Mouse (Mus musculus) olfactory bulb, adult 2 months (tissue): ENCODE measurements around the gene Srm. TPM values are rescaled to one million over a fixed set of nuclear protein-coding genes. Genes with fewer than 3 reads are reported as not detected.

Source experiments
- H3K27ac ChIP-seq: fragments of 200-500 bp; 2 replicates; pipeline ENCODE4 v1.5.1; 2012; ENCODE audit warnings: low read depth, low read length; ENCODE audit not compliant: insufficient read depth
- H3K4me1 ChIP-seq: fragments of 200-500 bp; 2 replicates; pipeline ENCODE4 v1.6.1; 2012; ENCODE audit warnings: low read length; ENCODE audit not compliant: control insufficient read depth, insufficient read depth
- H3K4me3 ChIP-seq: fragments of 200-500 bp; 2 replicates; pipeline ENCODE4 v1.5.1; 2012; ENCODE audit warnings: mild to moderate bottlenecking, low read depth, low read length, moderate library complexity; ENCODE audit not compliant: insufficient read depth
- CTCF ChIP-seq: fragments of 200-500 bp; IDR thresholded peaks from 2 replicates; pipeline ENCODE4 v1.5.1; 2012; ENCODE audit warnings: low read depth, mild to moderate bottlenecking, low read length, moderate library complexity; ENCODE audit not compliant: insufficient read depth
- POLR2A ChIP-seq: fragments of 200-500 bp; IDR thresholded peaks from 2 replicates; pipeline ENCODE4 v1.6.1; 2012; ENCODE audit warnings: mild to moderate bottlenecking, low read depth, low read length, moderate library complexity; ENCODE audit not compliant: insufficient read depth
- WGBS: fragments of 180-500 bp; shearing (Covaris S2); methylation state at CpG from one replicate; pipeline ENCODE4 v1.1.7; 2018; 5-methylcytosine and 5-hydroxymethylcytosine counted together
- polyA plus RNA-seq: library from polyadenylated mRNA; stranded (reverse); fragments of >200 nt; gene quantifications from 2 replicates; pipeline ENCODE4 v1.2.4, GENCODE M21; 2012; ENCODE audit warnings: low replicate concordance; ENCODE audit not compliant: missing spikeins, insufficient read depth, insufficient read length

Gene Srm
- polyA plus RNA-seq, 1 experiment: not detected

DNA sequence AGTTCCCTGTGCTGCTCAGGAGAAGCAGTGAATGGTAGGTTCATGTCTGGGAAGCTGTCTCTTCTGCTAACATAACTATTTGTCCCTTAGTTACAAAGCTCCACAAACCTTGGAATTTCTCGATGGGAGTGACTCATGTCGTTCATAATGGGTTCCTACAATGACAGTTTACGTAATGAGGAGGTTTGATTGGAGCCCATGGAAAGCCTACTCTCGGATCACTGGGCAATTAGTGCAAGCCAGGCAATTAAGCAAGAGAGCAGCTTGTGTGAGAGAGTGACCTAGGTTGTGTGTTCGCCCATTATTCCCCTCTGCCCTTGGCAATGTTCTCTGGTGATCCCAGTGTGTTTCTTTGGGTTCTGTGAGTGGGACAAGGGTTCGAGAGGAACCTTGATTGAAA lies 4.6 kb downstream of the Srm start:
- Histone ChIP-seq H3K4me3 (no peak overlapping the region), H3K27ac (no peak overlapping the region)

DNA sequence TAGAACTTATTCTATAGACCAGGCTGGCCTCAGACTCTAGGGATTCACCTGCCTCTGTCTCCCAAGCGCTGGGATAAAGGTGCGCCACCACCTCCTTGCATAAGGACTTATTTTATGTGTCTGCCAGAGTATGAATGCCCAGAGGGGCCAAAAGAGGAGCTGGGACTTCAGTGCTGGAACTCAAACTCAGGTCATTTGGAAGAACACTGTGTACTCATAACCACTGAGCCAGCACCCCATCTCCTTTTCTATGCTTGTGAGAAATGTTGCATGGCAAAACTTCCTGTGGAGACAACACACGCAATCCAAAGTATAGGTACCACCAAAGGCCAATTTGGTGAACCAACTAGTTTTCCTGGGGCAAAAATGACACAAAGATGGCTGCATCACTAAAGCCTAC lies 5.4 kb downstream of the Srm start:
- no peak overlapping the region for H3K4me3 ChIP-seq
- H3K4me1 ChIP-seq: peaks cover 22% of the 10 kb centered on the region
- H3K27ac ChIP-seq: no peak overlapping the region
- TF ChIP-seq CTCF (no peak), POLR2A (no peak)
- WGBS: 92% methylated on average over 3 of the region's 3 CpGs

More for the DNA sequence above, 4.6 kb downstream of the Srm start:
- 50% methylated on average over 6 of the region's 6 CpGs for WGBS
- H3K4me1 ChIP-seq: peaks cover 22% of the 10 kb centered on the region
- TF ChIP-seq CTCF: no peak
- no peak for TF ChIP-seq POLR2A

DNA sequence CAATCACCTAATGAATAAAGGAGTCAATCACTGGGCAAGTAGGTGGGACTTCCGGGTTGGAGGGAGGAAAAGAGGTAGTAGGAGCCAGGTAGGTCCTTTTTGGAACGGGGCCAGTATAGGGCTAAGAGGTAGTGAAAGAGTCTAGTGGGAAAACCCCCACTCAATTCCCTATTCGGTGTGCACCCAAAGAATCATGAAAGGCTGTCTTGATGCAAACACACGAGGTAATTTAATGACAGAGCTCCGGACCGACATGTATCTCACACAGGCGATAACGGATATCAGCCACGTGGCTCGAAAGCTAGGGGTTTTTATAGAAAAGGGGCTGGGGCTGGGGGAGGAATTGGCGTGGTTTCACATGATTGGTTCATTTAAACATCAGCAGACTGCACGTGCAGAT lies 7.5 kb downstream of the Srm start:
- no peak overlapping the region for H3K27ac ChIP-seq
- no peak overlapping the region for H3K4me3 ChIP-seq
- TF ChIP-seq CTCF: no peak
- no peak for TF ChIP-seq POLR2A
- H3K4me1 ChIP-seq: peaks cover 15% of the 10 kb centered on the region
- WGBS: 96% methylated on average over 12 of the region's 12 CpGs

DNA sequence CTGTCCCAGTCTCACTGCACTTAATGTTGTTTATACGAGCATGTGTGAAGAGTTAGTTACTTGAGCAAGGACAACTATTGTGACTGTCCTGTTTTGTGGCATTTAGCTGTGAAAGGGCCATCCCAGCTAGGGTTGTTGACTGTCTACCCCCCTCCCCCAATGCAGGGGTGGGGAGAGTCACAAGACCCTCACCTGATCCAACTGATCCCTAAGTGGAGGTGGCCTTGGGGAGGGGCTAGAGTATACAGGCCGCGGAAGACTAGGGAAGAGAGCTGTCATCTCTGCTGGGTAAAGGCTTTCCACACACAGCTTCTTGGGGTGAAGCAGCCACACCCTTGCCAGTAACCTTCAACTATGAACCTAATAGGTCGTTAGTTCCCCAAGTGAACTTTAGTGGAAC lies 9.0 kb downstream of the Srm start:
- 94% methylated on average over 4 of the region's 4 CpGs for WGBS
- TF ChIP-seq CTCF (no peak), POLR2A (no peak)
- Histone ChIP-seq H3K4me3 (no peak overlapping the region), H3K4me1 (peaks cover 23% of the 10 kb centered on the region), H3K27ac (no peak overlapping the region)

DNA sequence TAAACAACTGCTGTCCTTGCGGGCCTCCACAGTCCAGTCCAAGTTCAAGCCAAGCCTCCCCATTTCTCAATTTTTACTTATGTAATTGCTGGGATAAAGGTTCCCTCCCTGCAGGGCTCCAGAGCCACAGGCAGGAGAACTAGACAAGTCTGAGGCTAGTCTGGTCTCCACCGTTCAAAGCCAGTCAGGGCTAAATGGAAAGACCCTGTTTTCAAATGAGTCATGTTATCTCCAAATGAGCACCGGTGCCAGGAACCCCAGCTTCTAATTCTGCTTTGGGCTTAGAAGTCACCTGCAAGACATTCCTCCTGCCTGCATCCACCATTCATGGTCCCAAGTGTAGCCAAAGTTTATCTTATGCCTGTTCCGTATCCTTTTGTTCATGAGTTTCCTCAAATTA lies 10.6 kb downstream of the Srm start:
- WGBS: 63% methylated on average over 4 of the region's 4 CpGs
- no peak overlapping the region for H3K4me3 ChIP-seq
- TF ChIP-seq CTCF (no peak), POLR2A (no peak)
- peaks cover 23% of the 10 kb centered on the region for H3K4me1 ChIP-seq
- H3K27ac ChIP-seq: no peak overlapping the region

DNA sequence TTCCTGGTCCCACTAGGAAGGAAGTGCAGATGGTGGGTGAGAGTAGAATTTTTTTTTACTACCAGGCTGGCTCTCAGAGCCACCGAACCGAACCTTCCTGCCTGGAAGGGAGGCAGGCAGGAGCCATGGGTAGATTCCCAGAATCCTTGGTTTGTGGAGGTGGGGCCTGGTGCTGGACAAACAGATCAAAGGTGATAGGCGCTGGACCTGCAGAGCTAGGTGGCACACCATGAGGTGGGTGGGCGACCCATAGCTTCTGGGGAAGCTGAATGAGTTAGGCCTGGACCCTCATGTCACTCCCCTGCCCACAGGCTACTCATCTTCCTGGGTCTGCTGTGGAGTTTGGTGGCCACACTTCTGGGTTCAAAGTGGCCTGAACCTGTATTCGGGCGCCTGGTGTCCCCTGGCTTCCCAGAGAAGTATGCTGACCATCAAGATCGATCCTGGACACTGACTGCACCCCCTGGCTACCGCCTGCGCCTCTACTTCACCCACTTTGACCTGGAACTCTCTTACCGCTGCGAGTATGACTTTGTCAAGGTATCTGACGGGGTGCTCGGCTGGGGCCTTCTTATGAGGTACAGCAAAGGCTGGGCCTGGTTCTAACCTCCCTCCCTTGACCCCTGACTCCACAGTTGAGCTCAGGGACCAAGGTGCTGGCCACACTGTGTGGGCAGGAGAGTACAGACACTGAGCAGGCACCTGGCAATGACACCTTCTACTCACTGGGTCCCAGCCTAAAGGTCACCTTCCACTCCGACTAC lies 11.2 kb downstream of the Srm start, which contains the start of gene Masp2:
Gene Masp2 (plus strand): TSS at position 198 of the 764 bp plus-strand sequence.
- H3K4me1 ChIP-seq: peaks cover 23% of the 10 kb centered on the region
- H3K27ac ChIP-seq: no peak within 1 kb of the TSS
- no peak within 1 kb of the TSS for H3K4me3 ChIP-seq
- TF ChIP-seq POLR2A: no peak
- no peak for TF ChIP-seq CTCF
- WGBS: 89% methylated on average over 14 of the region's 14 CpGs

DNA sequence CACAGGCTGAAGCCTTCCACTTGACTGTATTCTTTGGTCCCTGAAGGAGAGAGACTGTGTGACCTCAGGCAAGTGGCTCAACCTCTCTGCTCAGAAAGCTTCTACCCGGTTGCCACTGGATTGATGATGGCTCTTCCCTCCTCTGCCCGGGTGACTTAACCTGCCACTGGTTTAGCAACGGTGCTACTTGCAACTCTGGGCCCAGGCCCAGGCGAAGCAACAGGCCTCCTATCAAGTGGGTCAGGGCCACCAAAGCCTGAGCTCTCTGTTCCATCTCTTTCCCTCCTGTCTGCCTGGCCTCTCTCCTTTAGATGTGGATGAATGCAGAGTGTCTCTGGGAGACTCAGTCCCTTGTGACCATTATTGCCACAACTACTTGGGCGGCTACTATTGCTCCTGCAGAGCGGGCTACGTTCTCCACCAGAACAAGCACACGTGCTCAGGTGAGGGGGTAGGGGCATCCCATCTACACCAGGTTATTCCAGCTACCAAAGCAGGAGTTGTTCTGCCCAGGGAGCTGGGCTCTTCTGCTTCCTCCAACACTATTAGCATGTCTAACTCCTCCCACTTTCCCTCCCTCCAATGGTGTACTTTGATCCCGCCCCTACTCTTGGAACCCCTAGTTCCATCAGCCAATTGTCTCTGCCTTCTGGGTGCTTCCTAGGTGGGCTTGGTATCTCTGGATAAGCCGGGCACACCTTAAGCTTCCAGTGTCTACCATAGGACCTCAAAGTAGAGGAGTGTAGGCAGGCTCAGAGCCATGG lies 12.3 kb downstream of the Srm start:
- Histone ChIP-seq H3K4me3 (no peak overlapping the region), H3K4me1 (peaks cover 23% of the 10 kb centered on the region), H3K27ac (peak overlapping the region; percentile 67)
- TF ChIP-seq POLR2A (no peak), CTCF (no peak)
- WGBS: 67% methylated on average over 10 of the region's 10 CpGs

DNA sequence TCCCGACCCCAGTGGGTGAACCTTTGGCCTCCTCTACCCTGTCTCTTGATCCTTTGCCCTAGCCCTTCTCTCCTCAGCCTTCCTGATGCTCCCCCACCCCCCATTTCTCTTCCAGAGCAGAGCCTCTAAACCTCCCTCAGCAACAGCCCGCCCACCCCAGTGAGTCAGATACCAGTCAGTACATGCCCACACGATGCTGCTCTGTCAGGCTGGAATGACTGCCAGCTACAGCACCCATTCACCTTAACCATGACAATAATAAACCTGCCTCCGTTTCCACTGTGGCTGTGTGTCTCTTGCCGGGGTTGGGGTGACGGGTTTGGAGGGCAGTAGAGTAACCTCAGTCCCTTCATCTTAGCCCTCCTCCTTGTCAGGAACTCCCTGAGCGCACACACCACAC lies 12.8 kb downstream of the Srm start:
- TF ChIP-seq CTCF (no peak), POLR2A (no peak)
- Histone ChIP-seq H3K27ac (peak overlapping the region; percentile 67), H3K4me3 (no peak overlapping the region), H3K4me1 (peaks cover 23% of the 10 kb centered on the region)
- 52% methylated on average over 7 of the region's 7 CpGs for WGBS

DNA sequence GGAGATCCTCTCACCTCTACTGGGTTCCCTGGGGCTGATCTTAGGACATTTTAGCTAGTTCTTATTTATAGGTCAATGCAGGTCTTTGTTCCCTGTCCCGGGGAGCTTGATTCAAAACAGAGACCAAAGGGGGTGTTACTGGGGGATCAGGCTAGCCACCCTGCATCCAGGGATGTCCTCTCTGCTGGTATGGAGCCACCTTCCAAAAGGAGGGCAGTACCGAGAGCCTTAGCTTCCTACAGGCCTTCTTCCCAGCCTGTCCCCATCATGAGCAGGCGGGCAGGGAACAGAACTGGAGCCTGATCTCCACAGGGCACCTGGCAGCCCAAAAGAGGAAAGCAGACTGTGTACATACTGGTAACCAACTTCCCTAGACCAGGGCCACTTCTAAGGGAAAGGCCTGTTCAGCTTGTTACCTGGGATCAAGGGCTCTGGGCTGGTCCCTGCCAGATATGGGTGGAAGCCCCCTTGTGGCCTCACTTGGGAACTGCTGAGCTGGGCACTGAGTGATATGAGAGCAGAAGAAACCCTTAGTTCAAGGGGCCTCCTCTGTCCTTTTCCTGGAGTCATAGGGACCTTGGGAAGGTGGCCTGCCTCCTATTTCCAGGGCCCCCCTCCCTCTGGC lies 13.3 kb downstream of the Srm start:
- TF ChIP-seq POLR2A: no peak
- peak; percentile 68 for TF ChIP-seq CTCF
- WGBS: 77% methylated on average over 3 of the region's 3 CpGs
- Histone ChIP-seq H3K4me3 (no peak overlapping the region), H3K27ac (peak overlapping the region; percentile 54), H3K4me1 (peaks cover 23% of the 10 kb centered on the region)
